Mouse (Mus musculus): Measurements from ENCODE around the gene Magi3.

Gene Magi3

GRCm38 (mm10) chr3:104220295-104220965, at the start of gene Magi3:
Gene Magi3, minus strand, starts transcription at chr3:104220374.
- peak; percentile 96 to 98 for DNase-seq

GRCm38 (mm10) chr3:104264530-104265145, 44.5 kb upstream of the Magi3 start:
- DNase-seq, result no peak

GRCm38 (mm10) chr3:104260221-104260620, 40.0 kb upstream of the Magi3 start:
- no peak for DNase-seq

- DNase-seq, result no peak
Observed at GRCm38 (mm10) chr3:104259168-104259567, 39.0 kb upstream of the Magi3 start.

- no peak for DNase-seq
Observed at GRCm38 (mm10) chr3:104257041-104257440, 36.9 kb upstream of the Magi3 start.

- no peak for DNase-seq
Observed at GRCm38 (mm10) chr3:104253760-104254159, 33.6 kb upstream of the Magi3 start.

- DNase-seq, result no peak
Observed at GRCm38 (mm10) chr3:104247850-104248249, 27.7 kb upstream of the Magi3 start.

- no peak for DNase-seq
Observed at GRCm38 (mm10) chr3:104247057-104247456, 26.9 kb upstream of the Magi3 start.

- DNase-seq, result no peak
Observed at GRCm38 (mm10) chr3:104244373-104244772, 24.2 kb upstream of the Magi3 start.

GRCm38 (mm10) chr3:104243972-104244371, 23.8 kb upstream of the Magi3 start:
- no peak for DNase-seq

GRCm38 (mm10) chr3:104239785-104240184, 19.6 kb upstream of the Magi3 start:
- DNase-seq, result no peak

GRCm38 (mm10) chr3:104239376-104239775, 19.2 kb upstream of the Magi3 start:
- DNase-seq, result no peak

GRCm38 (mm10) chr3:104237846-104238440, 17.8 kb upstream of the Magi3 start:
- DNase-seq, result no peak

- DNase-seq, result no peak
Observed at GRCm38 (mm10) chr3:104236029-104236428, 15.9 kb upstream of the Magi3 start.

GRCm38 (mm10) chr3:104235099-104235498, 14.9 kb upstream of the Magi3 start:
- no peak for DNase-seq

- no peak for DNase-seq
Observed at GRCm38 (mm10) chr3:104233366-104234312, 13.5 kb upstream of the Magi3 start.

- no peak for DNase-seq
Observed at GRCm38 (mm10) chr3:104227438-104228111, 7.4 kb upstream of the Magi3 start.

GRCm38 (mm10) chr3:104226731-104227130, 6.6 kb upstream of the Magi3 start:
- DNase-seq, result no peak

GRCm38 (mm10) chr3:104221156-104221555, 982 bp upstream of the Magi3 start:
- no peak for DNase-seq

GRCm38 (mm10) chr3:104219531-104220294, 461 bp downstream of the Magi3 start:
- peak; percentile 57 to 73 for DNase-seq

GRCm38 (mm10) chr3:104218926-104219325, 1.2 kb downstream of the Magi3 start:
- peak; percentile 12 to 32 for DNase-seq

- DNase-seq, result no peak
Observed at GRCm38 (mm10) chr3:104189823-104190222, 30.4 kb downstream of the Magi3 start.

Data from cerebellum, adult 18-20 months (tissue).